Mouse (Mus musculus): Measurements from ENCODE around the gene Sec14l4.

DNA sequence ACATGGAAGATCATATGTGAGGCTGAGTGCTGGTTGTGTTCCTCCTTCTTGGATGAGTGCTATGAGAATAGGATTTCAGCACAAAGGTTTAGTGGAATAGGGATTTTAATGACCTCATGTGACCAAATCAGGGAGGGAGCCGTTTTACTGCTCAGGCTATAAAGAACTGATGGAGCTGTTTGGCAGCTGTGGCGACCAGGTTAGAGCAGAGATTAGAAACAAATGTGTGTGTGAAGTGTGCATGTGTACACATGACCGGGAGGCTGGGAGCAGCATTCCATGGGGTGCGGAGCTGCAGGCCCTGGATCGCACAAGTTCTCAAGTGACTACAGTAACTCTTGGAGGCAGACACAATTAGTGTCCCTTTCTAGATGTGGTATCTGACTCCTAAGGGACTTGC is 31.7 kb upstream of the Sec14l4 start:
- no peak for TF ChIP-seq FOSL1 (IDR thresholded peaks at IDR 0.05; ENCODE audit: insufficient read depth, low read length, poor library complexity, severe bottlenecking)
- TF ChIP-seq CTCF (IDR thresholded peaks at IDR 0.05; ENCODE audit: control insufficient read depth, insufficient read depth, insufficient read length) = no peak
- TF ChIP-seq CEBPB (IDR thresholded peaks at IDR 0.05; ENCODE audit: low read depth) = no peak
- TF ChIP-seq MAX (IDR thresholded peaks at IDR 0.05) = no peak
- no peak for TF ChIP-seq MYOD1 (IDR thresholded peaks at IDR 0.05; ENCODE audit: control insufficient read depth, insufficient read length, low read depth)
- no peak for TF ChIP-seq MYOG (IDR thresholded peaks at IDR 0.05; ENCODE audit: control insufficient read depth, extremely low read depth, insufficient read length)
- TF ChIP-seq USF1 (IDR thresholded peaks at IDR 0.05; ENCODE audit: low read depth) = no peak
